Mouse (Mus musculus) splenic B cell, adult 2 months (primary cell): ENCODE measurements at regions not wholly inside any gene's neighbourhood (a gene's known extent, or its start where the extent isn't known, plus 50 kb on each side); places are given as distances from the start of the nearest gene placed in this dataset.

ENCODE experiments used
- DNase-seq: peaks from one replicate; pipeline ENCODE4 v3.0.0-alpha.2; 2011; ENCODE audit warnings: low read depth, low spot score
- H3K27me3 ChIP-seq: 2 replicates; pipeline ENCODE4 v1.6.1; 2012; ENCODE audit warnings: mild to moderate bottlenecking, low read length, moderate library complexity, mixed read lengths; ENCODE audit not compliant: control insufficient read depth, poor library complexity, insufficient read depth, severe bottlenecking
- H3K36me3 ChIP-seq: 2 replicates; pipeline ENCODE4 v1.6.1; 2012; ENCODE audit warnings: mild to moderate bottlenecking, low read length, moderate library complexity, mixed read lengths; ENCODE audit not compliant: control insufficient read depth, poor library complexity, insufficient read depth, severe bottlenecking

DNA sequence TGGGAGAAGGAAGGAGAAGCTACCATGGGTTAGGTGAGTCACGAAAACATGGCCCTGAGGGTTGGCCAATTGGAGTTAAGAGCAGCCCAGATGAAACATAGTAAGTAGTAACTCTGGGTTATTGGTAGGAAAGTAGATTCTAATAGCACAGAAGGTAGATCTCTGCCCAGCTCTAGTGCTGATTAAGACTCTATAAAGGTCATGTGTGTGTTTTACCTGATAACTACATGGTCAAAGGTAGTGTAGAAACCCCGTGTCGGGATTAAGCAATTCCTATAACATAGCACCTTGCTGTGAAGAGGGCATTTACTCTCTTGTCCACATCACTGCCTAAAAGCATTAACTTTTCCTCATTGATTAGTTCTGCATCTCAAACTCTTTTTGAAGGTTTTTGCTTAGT, 89.0 kb upstream of the Fam241a start:
- Histone ChIP-seq H3K36me3 (no peaks in the 10 kb centered on the region), H3K27me3 (no peaks in the 10 kb centered on the region)
- DNase-seq, result no peak

DNA sequence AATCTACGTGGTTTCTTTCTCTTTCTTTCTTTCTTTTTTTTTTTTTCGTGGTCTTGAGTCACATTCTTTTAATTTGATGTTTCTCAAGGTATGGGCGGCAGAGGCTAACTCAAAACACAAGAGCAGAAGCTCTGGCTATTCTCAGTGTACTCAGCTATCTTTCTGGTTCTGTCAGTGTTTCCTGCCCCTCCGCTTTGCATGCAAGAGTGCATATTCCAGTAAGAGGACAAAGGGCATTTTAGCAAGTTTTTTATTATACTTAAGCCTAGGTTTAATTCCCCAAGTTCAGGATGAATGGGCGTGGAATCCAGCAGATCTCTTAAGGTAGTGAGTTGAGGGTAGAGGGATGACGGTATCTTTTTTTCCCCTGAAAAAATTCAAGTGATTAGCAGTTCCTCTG, 81.1 kb upstream of the Fam241a start:
- H3K36me3 ChIP-seq, result no peaks in the 10 kb centered on the region
- H3K27me3 ChIP-seq, result no peaks in the 10 kb centered on the region
- DNase-seq, result no peak

GRCm38 (mm10) chr3:127970891-127971290, 74.8 kb upstream of the Fam241a start:
- no peaks in the 10 kb centered on the region for H3K27me3 ChIP-seq
- H3K36me3 ChIP-seq, result no peaks in the 10 kb centered on the region
- peak; percentile 16 for DNase-seq

- no peak for DNase-seq
- H3K36me3 ChIP-seq, result no peaks in the 10 kb centered on the region
- H3K27me3 ChIP-seq, result no peaks in the 10 kb centered on the region
Measured at GRCm38 (mm10) chr3:127967170-127967569, 71.0 kb upstream of the Fam241a start.

- no peak for DNase-seq
- Histone ChIP-seq H3K36me3 (no peaks in the 10 kb centered on the region), H3K27me3 (no peaks in the 10 kb centered on the region)
Measured at GRCm38 (mm10) chr3:127966214-127966613, 70.1 kb upstream of the Fam241a start.

- Histone ChIP-seq H3K36me3 (no peaks in the 10 kb centered on the region), H3K27me3 (no peaks in the 10 kb centered on the region)
- DNase-seq, result no peak
Measured at GRCm38 (mm10) chr3:127958919-127959684, 63.0 kb upstream of the Fam241a start.

DNA sequence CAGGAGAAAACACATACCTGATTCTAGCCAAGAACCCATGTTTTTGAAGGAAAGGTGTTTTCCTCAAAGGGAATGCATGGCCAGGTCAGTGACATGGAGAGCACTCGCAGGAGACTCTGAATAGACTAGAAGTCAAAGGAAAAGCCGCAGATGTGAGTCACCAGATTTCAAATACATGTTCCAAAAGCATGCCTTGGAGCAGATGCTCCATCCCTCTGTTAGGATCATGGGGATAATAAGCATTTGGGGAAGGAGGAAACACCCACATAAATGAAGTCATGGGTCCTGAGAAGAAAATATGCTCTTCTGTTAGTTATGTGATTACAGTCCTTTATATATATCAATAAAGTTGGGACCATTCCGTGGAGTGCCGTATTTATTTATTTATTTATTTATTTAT, 58.7 kb upstream of the Fam241a start:
- no peaks in the 10 kb centered on the region for H3K36me3 ChIP-seq
- no peaks in the 10 kb centered on the region for H3K27me3 ChIP-seq
- DNase-seq, result no peak

DNA sequence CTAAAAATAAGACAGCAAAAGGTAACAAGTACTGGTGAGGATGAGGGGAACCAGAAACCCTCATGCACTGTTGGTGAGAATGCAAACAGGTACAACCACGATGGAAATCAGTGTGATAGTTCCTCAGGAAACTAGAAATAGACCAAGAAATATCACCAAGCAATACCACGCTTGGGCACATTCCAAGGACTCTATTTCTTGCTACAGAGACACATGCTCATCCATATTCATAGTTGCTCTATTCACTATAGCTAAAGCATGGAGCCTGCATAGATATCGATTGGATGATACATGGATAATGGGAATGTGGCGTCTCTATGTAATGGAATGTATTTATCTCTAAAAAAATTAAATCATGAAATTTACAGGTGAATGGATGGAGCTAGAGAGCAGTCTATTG, 57.5 kb upstream of the Fam241a start:
- Histone ChIP-seq H3K27me3 (no peaks in the 10 kb centered on the region), H3K36me3 (no peaks in the 10 kb centered on the region)
- DNase-seq, result no peak

- peak; percentile 82 for DNase-seq
- Histone ChIP-seq H3K36me3 (no peaks in the 10 kb centered on the region), H3K27me3 (no peaks in the 10 kb centered on the region)
Measured at GRCm38 (mm10) chr3:127948898-127949620, 52.9 kb upstream of the Fam241a start.

DNA sequence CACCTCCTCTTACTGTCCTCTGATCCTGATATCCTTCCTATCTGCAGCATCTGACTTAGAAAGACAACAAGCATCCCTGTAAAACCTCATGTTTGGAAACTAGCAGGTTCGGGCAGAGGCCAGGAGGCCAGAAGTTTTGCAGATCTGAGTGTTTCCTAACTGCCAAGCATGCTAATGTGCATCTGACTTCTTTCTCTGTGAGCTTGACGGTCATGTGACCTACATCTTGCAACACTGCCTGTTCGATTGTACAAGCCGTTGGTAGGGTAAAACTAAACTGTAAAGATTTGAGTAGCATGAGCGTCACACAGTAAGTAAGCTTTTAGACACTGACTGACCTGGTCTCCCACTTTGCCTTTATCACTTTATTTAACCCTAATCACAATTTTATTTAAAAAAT, 52.2 kb upstream of the Fam241a start:
- no peaks in the 10 kb centered on the region for H3K36me3 ChIP-seq
- no peak for DNase-seq
- H3K27me3 ChIP-seq, result no peaks in the 10 kb centered on the region
